Mouse (Mus musculus) 416B (cell line): ENCODE measurements around the gene Lrrc73.

Experiments used
- DNase-seq: peaks from one replicate; pipeline ENCODE4 v3.0.0; 2011; ENCODE audit warnings: low read depth

Lrrc73 gene

DNA sequence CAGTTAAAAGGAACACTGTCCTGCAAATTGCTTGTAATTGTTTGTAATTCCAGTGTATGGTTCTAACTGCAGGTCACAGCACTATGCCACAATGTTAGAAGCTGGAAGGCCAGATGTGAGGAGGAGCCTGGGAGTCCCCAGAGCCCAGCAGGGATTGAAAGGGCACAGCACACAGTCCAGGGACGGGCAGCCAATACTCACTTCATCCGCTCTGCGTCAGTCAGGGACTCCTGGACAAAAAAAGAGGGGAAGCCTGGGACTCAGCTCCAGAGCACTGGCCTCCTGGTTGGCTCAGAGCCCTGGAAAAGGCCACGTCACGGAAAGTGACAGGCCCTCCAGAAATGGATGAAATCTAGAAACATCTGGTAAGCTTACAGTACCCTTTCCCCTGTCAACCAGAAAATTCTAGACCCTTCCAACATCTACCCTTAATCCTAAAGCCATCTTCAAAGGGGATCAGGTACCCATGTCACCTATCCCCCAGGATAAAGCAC, 8.9 kb downstream of the Lrrc73 start:
- DNase-seq = no peak

- DNase-seq = no peak
Observed at GRCm38 (mm10) chr17:46265502-46265901, 12.2 kb downstream of the Lrrc73 start.

GRCm38 (mm10) chr17:46265918-46266618, 12.7 kb downstream of the Lrrc73 start:
- peak; percentile 65 for DNase-seq

- DNase-seq = no peak
Observed at GRCm38 (mm10) chr17:46266986-46267385, 13.7 kb downstream of the Lrrc73 start.

DNA sequence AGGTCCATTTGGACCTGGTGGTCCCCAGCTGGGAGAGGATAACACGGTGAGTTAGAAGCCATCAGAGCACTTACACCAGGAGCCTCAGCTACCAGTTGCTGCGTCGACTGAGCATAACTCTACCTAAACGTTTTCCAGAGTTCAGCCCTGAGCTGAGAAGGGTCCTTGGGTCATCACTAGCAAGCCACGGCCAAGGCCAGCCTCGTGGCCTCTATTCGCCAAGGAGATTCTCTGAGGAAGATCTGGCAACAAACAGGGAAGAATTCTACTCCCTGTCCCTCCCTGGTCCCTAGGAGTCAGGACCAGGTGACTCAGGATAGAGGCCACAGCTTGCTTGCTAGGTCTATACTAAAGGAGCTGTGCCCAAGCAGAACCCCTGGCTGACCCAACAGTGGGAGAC, 14.2 kb downstream of the Lrrc73 start:
- DNase-seq = no peak

DNA sequence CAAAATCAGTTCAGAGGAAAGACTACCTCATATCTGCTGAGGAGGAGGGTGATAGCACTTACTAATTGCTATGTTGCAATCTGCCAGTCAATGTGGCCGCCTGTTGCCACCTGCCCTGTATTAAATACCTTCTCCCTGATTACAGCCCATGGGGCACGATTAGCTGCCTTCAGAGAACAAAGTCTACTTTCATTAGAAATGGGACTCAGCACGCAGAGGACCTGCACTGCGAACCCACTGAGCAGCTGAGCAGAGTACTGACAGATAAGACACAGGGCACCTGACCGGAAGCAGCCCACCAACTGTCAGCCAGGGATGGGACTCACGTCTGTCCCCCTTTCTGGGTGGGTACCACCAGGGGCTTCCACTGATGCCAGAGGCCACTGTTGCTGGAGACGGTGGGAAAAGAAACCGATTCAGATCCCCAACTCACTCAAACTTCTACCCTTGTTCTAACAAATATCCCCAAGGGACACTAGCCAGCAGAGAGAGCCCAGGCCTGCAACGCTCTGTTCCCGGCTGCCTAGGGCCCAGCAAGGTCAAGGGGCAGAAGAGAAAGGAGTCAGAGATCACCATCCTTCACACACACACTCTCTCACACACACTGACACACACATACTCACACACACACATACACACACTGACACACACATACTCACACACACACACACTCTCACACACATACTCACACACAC, 14.8 kb downstream of the Lrrc73 start:
- no peak for DNase-seq

- no peak for DNase-seq
Observed at GRCm38 (mm10) chr17:46269771-46270534, 16.6 kb downstream of the Lrrc73 start.

- DNase-seq = no peak
Observed at GRCm38 (mm10) chr17:46272058-46272457, 18.7 kb downstream of the Lrrc73 start.

GRCm38 (mm10) chr17:46272675-46273074, 19.3 kb downstream of the Lrrc73 start:
- DNase-seq = no peak

DNA sequence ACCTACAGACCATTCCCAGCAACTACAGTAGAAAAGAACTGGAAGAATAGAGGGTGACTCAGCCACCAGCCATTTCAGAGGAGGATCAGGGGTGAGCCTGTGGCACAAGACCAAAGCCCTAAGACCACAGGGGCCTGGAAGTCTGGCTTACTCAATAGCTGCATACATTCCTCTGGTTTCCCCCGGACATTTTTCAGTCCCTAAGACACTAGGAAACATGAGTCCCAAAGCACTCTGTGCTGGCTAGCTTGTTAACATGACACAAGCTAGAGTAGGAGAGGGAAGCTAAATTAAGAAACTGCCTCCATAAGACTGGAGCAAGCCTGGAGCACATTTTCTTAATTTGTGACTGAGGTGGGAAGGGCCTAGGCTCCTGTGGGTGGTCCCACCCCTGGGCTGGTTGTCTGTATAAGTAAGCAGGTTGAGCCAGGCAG, 20.5 kb downstream of the Lrrc73 start:
- DNase-seq = peak; percentile 12

GRCm38 (mm10) chr17:46274465-46274864, 21.1 kb downstream of the Lrrc73 start:
- no peak for DNase-seq

DNA sequence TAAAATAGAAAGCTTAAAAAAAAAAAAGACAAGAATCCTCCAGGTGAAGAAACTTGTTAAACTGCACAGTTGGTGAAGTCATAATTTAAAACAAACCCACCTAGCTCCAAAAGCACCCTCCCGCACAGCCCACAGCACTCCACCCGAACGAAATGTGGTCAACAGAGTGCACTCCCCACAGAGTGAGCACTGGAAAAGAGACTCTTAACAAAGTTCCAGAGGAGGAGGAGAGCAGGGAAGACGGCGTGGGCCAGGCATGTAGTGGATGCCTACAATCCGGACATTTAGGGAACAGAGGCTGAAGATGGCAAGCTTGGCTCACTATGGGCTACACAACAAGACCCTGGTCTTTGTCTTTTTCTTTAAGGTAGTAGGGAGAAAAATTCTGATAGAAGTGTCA, 21.7 kb downstream of the Lrrc73 start:
- no peak for DNase-seq

DNA sequence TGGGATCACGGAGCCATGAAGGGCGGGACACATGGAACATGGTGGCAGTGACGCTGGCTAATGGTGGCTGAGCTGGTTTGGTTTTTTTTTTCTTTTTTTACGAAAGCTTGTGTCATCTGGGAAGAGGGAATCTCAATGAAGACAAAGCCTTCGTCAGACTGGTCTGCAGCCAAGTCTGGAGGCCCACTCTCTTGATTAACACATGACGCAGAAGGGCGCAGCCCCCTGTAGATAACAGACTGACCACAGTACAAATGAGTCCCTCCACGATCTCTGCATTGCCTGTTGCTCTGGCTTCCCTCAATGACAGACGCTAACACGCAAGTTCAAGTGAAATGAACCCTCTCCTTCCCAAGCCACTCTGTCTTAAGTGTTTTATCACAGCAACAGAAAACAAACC, 22.2 kb downstream of the Lrrc73 start:
- no peak for DNase-seq

- DNase-seq = no peak
Observed at GRCm38 (mm10) chr17:46277586-46277985, 24.3 kb downstream of the Lrrc73 start.

DNA sequence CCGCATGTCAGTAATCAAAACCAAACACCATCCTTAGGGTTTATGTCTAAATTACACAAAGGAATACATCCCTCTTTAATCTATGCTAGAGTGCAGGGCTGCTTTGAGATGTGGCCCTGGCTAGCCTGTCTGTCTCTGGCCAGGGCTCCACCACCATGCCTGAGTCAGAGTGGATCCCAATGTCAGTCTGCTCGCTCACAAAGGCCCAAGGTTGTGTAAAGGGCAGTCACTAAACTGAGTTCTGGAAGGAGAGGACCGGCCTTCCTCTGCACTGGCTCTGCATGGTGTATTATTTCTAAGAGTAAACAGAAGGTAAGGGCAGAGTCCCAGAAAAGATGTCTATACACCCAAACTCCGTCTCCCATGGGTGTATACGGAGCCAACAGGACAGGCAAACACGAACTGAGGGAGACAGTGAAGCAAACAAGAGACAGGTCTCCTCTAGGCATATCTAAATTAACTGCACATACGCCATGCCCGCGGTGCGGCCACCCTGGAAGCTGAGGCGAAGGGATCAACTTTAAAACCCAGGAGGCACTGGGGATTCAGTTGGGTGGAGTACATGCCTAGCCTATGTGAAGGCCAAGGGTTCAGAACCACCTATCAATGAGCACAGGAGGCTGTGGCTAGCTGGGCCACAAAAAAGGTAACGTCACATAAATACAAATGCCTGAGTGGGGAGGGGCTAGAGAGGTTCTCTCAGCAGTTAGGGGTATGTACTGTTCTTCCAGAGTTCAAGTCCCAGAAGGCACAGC, 24.9 kb downstream of the Lrrc73 start:
- DNase-seq = no peak

DNA sequence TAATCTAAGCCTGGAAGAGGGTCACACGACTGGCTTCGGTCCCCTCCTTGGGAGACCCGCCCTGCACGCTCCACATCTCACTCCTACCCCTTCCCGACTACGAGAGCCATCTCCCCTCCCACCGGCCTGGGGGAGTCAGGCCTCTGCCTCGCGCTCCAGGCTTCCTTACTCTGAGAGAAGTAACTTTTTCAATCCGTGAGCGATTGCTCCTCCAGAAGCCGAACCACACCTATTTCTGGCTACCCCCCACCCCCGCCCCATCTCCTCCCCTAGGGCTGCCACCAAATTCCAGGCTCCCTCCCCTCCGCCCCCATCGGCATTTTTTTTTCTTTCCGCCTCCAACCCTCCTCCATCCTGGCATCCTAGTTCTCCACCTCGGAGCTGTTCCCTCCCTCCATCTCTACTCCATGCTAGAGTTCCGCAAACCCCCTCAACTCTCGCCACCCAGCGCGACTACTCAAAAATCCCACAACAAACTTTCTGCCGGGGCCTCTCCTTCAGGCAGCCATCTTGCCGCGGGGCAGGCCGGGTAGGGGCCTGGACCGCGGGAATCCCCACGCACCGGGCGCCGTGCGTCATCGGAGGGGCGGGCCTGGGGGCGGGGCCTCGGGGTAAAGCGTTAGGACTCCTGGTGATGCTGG, 29.3 kb downstream of the Lrrc73 start, which contains the start of gene Tjap1:
Tjap1 (minus strand) TSS at position 544 of the 641 bp plus-strand sequence.
- DNase-seq = peak; percentile 78

DNA sequence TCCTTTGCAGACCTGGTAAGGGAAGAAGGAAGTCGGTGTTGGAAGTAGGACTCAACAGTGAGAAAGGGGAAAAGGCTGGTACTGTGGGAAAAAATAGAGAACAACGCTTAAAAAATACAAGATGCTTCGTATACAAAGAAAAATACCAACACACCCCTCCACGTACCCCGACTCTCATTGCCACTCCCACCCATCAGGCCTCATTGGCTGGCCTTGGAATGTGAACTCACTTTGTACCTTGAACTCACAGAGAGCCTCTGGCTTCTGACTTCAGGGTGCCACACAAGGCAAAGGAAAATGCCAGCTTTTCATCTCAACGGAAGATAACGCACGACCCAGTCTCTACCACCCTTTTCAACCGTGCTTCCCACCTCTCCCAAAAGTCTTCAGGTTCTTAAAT, 29.8 kb downstream of the Lrrc73 start:
- DNase-seq = no peak

GRCm38 (mm10) chr17:46283911-46284310, 30.6 kb downstream of the Lrrc73 start:
- DNase-seq = no peak

DNA sequence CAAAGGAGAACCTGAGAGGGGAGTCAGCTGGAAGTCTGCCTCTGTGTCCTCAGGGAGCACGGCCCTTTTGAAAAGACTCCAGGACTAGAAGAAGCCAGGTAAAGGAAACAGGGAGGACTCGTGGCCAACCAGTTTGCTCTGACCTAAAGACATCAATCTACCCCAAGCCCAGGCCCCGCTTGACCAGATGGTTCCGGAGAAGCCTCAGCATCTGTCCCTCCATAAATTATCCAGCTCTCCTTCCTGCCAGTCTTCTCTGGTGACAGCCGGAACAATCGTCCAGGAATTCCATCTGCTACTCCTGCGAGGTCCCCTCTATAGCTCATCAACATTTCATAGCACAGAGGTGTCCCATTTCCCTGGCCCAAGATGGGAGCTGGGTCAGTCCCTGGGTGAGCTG, 31.3 kb downstream of the Lrrc73 start:
- DNase-seq = no peak

- no peak for DNase-seq
Observed at GRCm38 (mm10) chr17:46285407-46285806, 32.1 kb downstream of the Lrrc73 start.

DNA sequence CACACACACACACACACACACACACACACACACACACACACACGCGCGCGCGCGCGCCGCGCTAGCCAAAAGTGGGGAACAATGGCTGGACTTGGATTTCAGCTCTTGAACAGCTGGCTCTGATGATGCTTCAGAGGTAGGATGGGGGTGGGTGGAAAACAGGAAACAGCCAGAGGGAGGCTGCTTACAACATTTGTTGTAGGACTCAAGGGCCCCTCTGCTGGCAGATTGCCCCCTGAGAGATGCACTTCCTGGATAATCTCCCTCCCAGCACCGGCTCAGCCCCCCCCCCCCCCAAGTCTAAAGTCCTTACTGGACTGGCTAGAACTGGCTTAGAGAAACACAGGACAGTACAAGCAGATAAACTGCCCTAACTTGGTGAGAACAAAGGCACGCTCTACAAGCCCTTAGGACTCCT, 34.4 kb downstream of the Lrrc73 start:
- peak; percentile 28 for DNase-seq
